Mouse (Mus musculus): Measurements from ENCODE around the gene Stx6.

GRCm38 (mm10) chr1:155248041-155248440 lies 89.5 kb downstream of the Stx6 start:
- TF ChIP-seq CTCF (IDR thresholded peaks at IDR 0.05; ENCODE audit: borderline replicate concordance, extremely low read depth, insufficient read depth, insufficient read length) (no peak), POLR2A (IDR thresholded peaks at IDR 0.05; ENCODE audit: borderline replicate concordance, extremely low read depth, insufficient read depth, insufficient read length, poor library complexity, severe bottlenecking) (no peak)
